Mouse (Mus musculus): ENCODE measurements at regions not wholly inside any gene's neighbourhood (a gene's known extent, or its start where the extent isn't known, plus 50 kb on each side); places are given as distances from the start of the nearest gene placed in this dataset.

GRCm38 (mm10) chr13:52043916-52044315, 197.4 kb downstream of the Gadd45g start:
- no peak for DNase-seq (ENCODE audit: extremely low read depth, low read depth, low spot score)

GRCm38 (mm10) chr13:52045349-52045748, 198.9 kb downstream of the Gadd45g start:
- no peak for DNase-seq (ENCODE audit: extremely low read depth, low read depth, low spot score)

- no peak for DNase-seq (ENCODE audit: extremely low read depth, low read depth, low spot score)
These were observed 199.5 kb downstream of the Gadd45g start for GRCm38 (mm10) chr13:52046020-52046419.

- no peak for DNase-seq (ENCODE audit: extremely low read depth, low read depth, low spot score)
These were observed 200.2 kb downstream of the Gadd45g start for GRCm38 (mm10) chr13:52046700-52047099.

- no peak for DNase-seq (ENCODE audit: extremely low read depth, low read depth, low spot score)
These were observed 201.5 kb downstream of the Gadd45g start for GRCm38 (mm10) chr13:52047937-52048336.

- no peak for DNase-seq (ENCODE audit: extremely low read depth, low read depth, low spot score)
These were observed 202.3 kb downstream of the Gadd45g start for GRCm38 (mm10) chr13:52048777-52049176.

- no peak for DNase-seq (ENCODE audit: extremely low read depth, low read depth, low spot score)
These were observed 202.8 kb downstream of the Gadd45g start for GRCm38 (mm10) chr13:52049249-52049648.

- no peak for DNase-seq (ENCODE audit: extremely low read depth, low read depth, low spot score)
These were observed 209.3 kb downstream of the Gadd45g start for GRCm38 (mm10) chr13:52055741-52056140.

GRCm38 (mm10) chr13:52057456-52057855, 211.0 kb downstream of the Gadd45g start:
- DNase-seq (ENCODE audit: extremely low read depth, low read depth, low spot score) = no peak

- DNase-seq (ENCODE audit: extremely low read depth, low read depth, low spot score) = no peak
These were observed 213.4 kb downstream of the Gadd45g start for GRCm38 (mm10) chr13:52059756-52060417.

- DNase-seq (ENCODE audit: extremely low read depth, low read depth, low spot score) = no peak
These were observed 214.0 kb downstream of the Gadd45g start for GRCm38 (mm10) chr13:52060418-52060870.

- DNase-seq (ENCODE audit: extremely low read depth, low read depth, low spot score) = no peak
These were observed 215.0 kb downstream of the Gadd45g start for GRCm38 (mm10) chr13:52061454-52061853.

- DNase-seq (ENCODE audit: extremely low read depth, low read depth, low spot score) = no peak
These were observed 215.4 kb downstream of the Gadd45g start for GRCm38 (mm10) chr13:52061881-52062280.

- DNase-seq (ENCODE audit: extremely low read depth, low read depth, low spot score) = no peak
These were observed 216.1 kb downstream of the Gadd45g start for GRCm38 (mm10) chr13:52062576-52062975.

GRCm38 (mm10) chr13:52065274-52065673, 218.8 kb downstream of the Gadd45g start:
- DNase-seq (ENCODE audit: extremely low read depth, low read depth, low spot score) = no peak

- no peak for DNase-seq (ENCODE audit: extremely low read depth, low read depth, low spot score)
These were observed 219.2 kb downstream of the Gadd45g start for GRCm38 (mm10) chr13:52065720-52066119.

- DNase-seq (ENCODE audit: extremely low read depth, low read depth, low spot score) = no peak
These were observed 220.6 kb downstream of the Gadd45g start for GRCm38 (mm10) chr13:52067048-52067447.

GRCm38 (mm10) chr13:52068886-52069439, 222.5 kb downstream of the Gadd45g start:
- DNase-seq (ENCODE audit: extremely low read depth, low read depth, low spot score) = no peak

GRCm38 (mm10) chr13:52069714-52070113, 223.2 kb downstream of the Gadd45g start:
- no peak for DNase-seq (ENCODE audit: extremely low read depth, low read depth, low spot score)

GRCm38 (mm10) chr13:52070731-52071663, 224.5 kb downstream of the Gadd45g start:
- no peak for DNase-seq (ENCODE audit: extremely low read depth, low read depth, low spot score)

- DNase-seq (ENCODE audit: extremely low read depth, low read depth, low spot score) = no peak
These were observed 231.1 kb downstream of the Gadd45g start for GRCm38 (mm10) chr13:52077616-52078015.

GRCm38 (mm10) chr13:52078561-52078960, 232.1 kb downstream of the Gadd45g start:
- no peak for DNase-seq (ENCODE audit: extremely low read depth, low read depth, low spot score)

Measured in fat pad, adult 2 months (tissue).